Mouse (Mus musculus) liver, embryonic 11.5 days (tissue): Measurements from ENCODE around the gene Tfap2e. TPM values are rescaled to one million over a fixed set of nuclear protein-coding genes. Genes with fewer than 3 reads are reported as not detected.
A peak's percentile ranks its signal among the peaks of the same experiment; 100 is the strongest.

Source experiments
- ATAC-seq: fragments of 200-750 bp; cut with Nextera tagmentation; replicated peaks from 2 replicates; pipeline ENCODE4 v1.8.0; 2017; ENCODE audit warnings: moderate number of reproducible peaks, mild to moderate bottlenecking, moderate TSS enrichment, moderate library complexity; ENCODE audit not compliant: low FRiP score
- DNase-seq: peaks from one replicate; pipeline ENCODE4 v3.0.0-alpha.2; 2017; ENCODE audit warnings: low spot score
- H3K27ac ChIP-seq: fragments of 300-500 bp; sonication (generic); 2 replicates; pipeline ENCODE4 v1.5.1; 2014; ENCODE audit warnings: mild to moderate bottlenecking, low read depth, low read length, control low read depth
- H3K27me3 ChIP-seq: fragments of 300-500 bp; sonication (generic); replicated peaks from 2 replicates; pipeline ENCODE4 v1.6.1; 2014; ENCODE audit warnings: low read length, mixed read lengths; ENCODE audit not compliant: control insufficient read depth, insufficient read depth
- H3K36me3 ChIP-seq: fragments of 300-500 bp; sonication (generic); 2 replicates; pipeline ENCODE4 v1.6.1; 2014; ENCODE audit warnings: mild to moderate bottlenecking, low read length, moderate library complexity, mixed read lengths; ENCODE audit not compliant: control insufficient read depth, insufficient read depth
- H3K4me1 ChIP-seq: fragments of 300-500 bp; sonication (generic); replicated peaks from 2 replicates; pipeline ENCODE4 v1.6.1; 2014; ENCODE audit warnings: low read length, mixed read lengths; ENCODE audit not compliant: control insufficient read depth, insufficient read depth
- H3K4me2 ChIP-seq: fragments of 300-500 bp; sonication (generic); 2 replicates; pipeline ENCODE4 v1.6.1; 2014; ENCODE audit warnings: mild to moderate bottlenecking, control low read depth, moderate library complexity
- H3K4me3 ChIP-seq: fragments of 300-500 bp; sonication (generic); 2 replicates; pipeline ENCODE4 v1.5.1; 2014; ENCODE audit warnings: low read depth, low read length, control low read depth
- H3K9ac ChIP-seq: fragments of 300-500 bp; sonication (generic); 2 replicates; pipeline ENCODE4 v1.6.1; 2014; ENCODE audit warnings: low read depth, low read length, control low read depth
- H3K9me3 ChIP-seq: fragments of 300-500 bp; sonication (generic); 2 replicates; pipeline ENCODE4 v1.6.1; 2016; ENCODE audit warnings: low read length, inconsistent platforms, mixed read lengths; ENCODE audit not compliant: control insufficient read depth
- WGBS: fragments of 180-500 bp; shearing (Covaris S2); extraction: QIAGEN DNeasy Blood & Tissue Kit; methylation state at CpG from one replicate; pipeline ENCODE4 v1.1.7; 2014; 5-methylcytosine and 5-hydroxymethylcytosine counted together
- polyA plus RNA-seq: library from polyadenylated mRNA; unstranded; fragments of >200 nt; fragmentation: Nextera tagmentation; extraction: Ambion mirVana; gene quantifications from 2 replicates; pipeline ENCODE4 v1.2.1, GENCODE M21; 2014

Gene Tfap2e
- polyA plus RNA-seq, 1 experiment from 2014 or later, result not detected

GRCm38 (mm10) chr4:126753268-126754230 is 17.5 kb upstream of the Tfap2e start, which contains the start of the genes Ncdn and AU040320:
TSS of gene Ncdn (minus strand) at chr4:126753438.
TSS of gene AU040320 (plus strand) at chr4:126753544.
- Histone ChIP-seq H3K4me2 (peak within 1 kb of the TSS; percentile 99), H3K36me3 (peaks cover 7% of the 10 kb centered on the region; the same call in 1 of the 2 replicates), H3K9ac (peak within 1 kb of the TSS; percentile 86), H3K4me3 (peak within 1 kb of the TSS; percentile 88), H3K27ac (peak within 1 kb of the TSS; percentile 85), H3K27me3 (no peaks in the 10 kb centered on the region), H3K4me1 (peaks cover 18% of the 10 kb centered on the region), H3K9me3 (no peaks in the 10 kb centered on the region)
- DNase-seq (peak; percentile 97), ATAC-seq (peak; percentile 100)
- under 1% methylated on average over 70 of the region's 71 CpGs for WGBS

- H3K27ac ChIP-seq, result no peak overlapping the region
- peak overlapping the region; percentile 86 for H3K9ac ChIP-seq
- WGBS, result under 1% methylated on average over 23 of the region's 23 CpGs
- peaks cover 7% of the 10 kb centered on the region; the same call in 1 of the 2 replicates for H3K36me3 ChIP-seq
- peaks cover 18% of the 10 kb centered on the region for H3K4me1 ChIP-seq
- no peaks in the 10 kb centered on the region for H3K27me3 ChIP-seq
- DNase-seq (peak; percentile 51), ATAC-seq (0 out of 2 replicates have a peak, but pooled peaks have one; percentile 1)
- peak overlapping the region; percentile 99 for H3K4me2 ChIP-seq
- H3K9me3 ChIP-seq, result no peaks in the 10 kb centered on the region
- H3K4me3 ChIP-seq, result peak overlapping the region; percentile 88
These were observed 16.6 kb upstream of the Tfap2e start for GRCm38 (mm10) chr4:126752608-126753141.

GRCm38 (mm10) chr4:126752024-126752607 is 16.1 kb upstream of the Tfap2e start:
- DNase-seq (peak; percentile 44), ATAC-seq (no peak)
- WGBS, result 16% methylated on average over 13 of the region's 13 CpGs
- Histone ChIP-seq H3K27ac (no peak overlapping the region), H3K4me3 (peak overlapping the region; percentile 88), H3K4me2 (peak overlapping the region; percentile 99), H3K36me3 (peaks cover 8% of the 10 kb centered on the region; the same call in 1 of the 2 replicates), H3K9me3 (no peaks in the 10 kb centered on the region), H3K9ac (peak overlapping the region; percentile 86), H3K27me3 (no peaks in the 10 kb centered on the region), H3K4me1 (peaks cover 18% of the 10 kb centered on the region)

- Histone ChIP-seq H3K27me3 (no peaks in the 10 kb centered on the region), H3K4me3 (no peak overlapping the region), H3K9me3 (no peaks in the 10 kb centered on the region), H3K4me2 (peak overlapping the region; percentile 99), H3K36me3 (peaks cover 10% of the 10 kb centered on the region; the same call in 1 of the 2 replicates), H3K4me1 (peaks cover 18% of the 10 kb centered on the region), H3K9ac (no peak overlapping the region), H3K27ac (no peak overlapping the region)
- DNase-seq (peak; percentile 31), ATAC-seq (no peak)
- WGBS, result 68% methylated on average over 10 of the region's 10 CpGs
These were observed 15.6 kb upstream of the Tfap2e start for GRCm38 (mm10) chr4:126751556-126752023.

- Histone ChIP-seq H3K36me3 (peaks cover 10% of the 10 kb centered on the region; the same call in 1 of the 2 replicates), H3K4me3 (no peak overlapping the region), H3K9ac (no peak overlapping the region), H3K27ac (no peak overlapping the region), H3K27me3 (no peaks in the 10 kb centered on the region), H3K4me2 (no peak overlapping the region), H3K9me3 (no peaks in the 10 kb centered on the region), H3K4me1 (peaks cover 18% of the 10 kb centered on the region)
- ATAC-seq (no peak), DNase-seq (no peak)
- 86% methylated on average over 8 of the region's 8 CpGs for WGBS
These were observed 15.0 kb upstream of the Tfap2e start for GRCm38 (mm10) chr4:126750863-126751555.

- DNase-seq (no peak), ATAC-seq (no peak)
- Histone ChIP-seq H3K27me3 (no peaks in the 10 kb centered on the region), H3K4me3 (no peak overlapping the region), H3K4me1 (peaks cover 18% of the 10 kb centered on the region), H3K9ac (no peak overlapping the region), H3K36me3 (peaks cover 10% of the 10 kb centered on the region; the same call in 1 of the 2 replicates), H3K4me2 (no peak overlapping the region), H3K27ac (no peak overlapping the region), H3K9me3 (no peaks in the 10 kb centered on the region)
- 91% methylated on average over 26 of the region's 26 CpGs for WGBS
These were observed 14.1 kb upstream of the Tfap2e start for GRCm38 (mm10) chr4:126750046-126750683.

GRCm38 (mm10) chr4:126749553-126749952 is 13.5 kb upstream of the Tfap2e start:
- H3K9ac ChIP-seq, result no peak overlapping the region
- H3K27ac ChIP-seq, result no peak overlapping the region
- H3K36me3 ChIP-seq, result peaks cover 15% of the 10 kb centered on the region; the same call in 1 of the 2 replicates
- no peaks in the 10 kb centered on the region for H3K9me3 ChIP-seq
- H3K27me3 ChIP-seq, result no peaks in the 10 kb centered on the region
- no peak for DNase-seq
- peaks cover 18% of the 10 kb centered on the region for H3K4me1 ChIP-seq
- WGBS, result 87% methylated on average over 11 of the region's 11 CpGs
- no peak for ATAC-seq
- no peak overlapping the region for H3K4me2 ChIP-seq
- H3K4me3 ChIP-seq, result no peak overlapping the region
